Mouse (Mus musculus) spleen, postnatal 4 days (tissue): ENCODE data around the gene Ccdc157.
"Not testable (repeated sequence)": the region's sequence is repeated elsewhere in the genome, so short reads cannot be mapped to it uniquely, and the experiment has no call there.

Experiments
- DNase-seq, 2 experiments: peaks; one replicate each; pipeline ENCODE4 v3.0.0; 2022; ENCODE audit warnings: low spot score in 2 of 2

Gene Ccdc157

GRCm38 (mm10) chr11:4133450-4133849 lies 26.6 kb downstream of the Ccdc157 start:
- DNase-seq: no peak

- DNase-seq: not testable (repeated sequence)
Observed at GRCm38 (mm10) chr11:4128461-4128860, 31.6 kb downstream of the Ccdc157 start.

DNA sequence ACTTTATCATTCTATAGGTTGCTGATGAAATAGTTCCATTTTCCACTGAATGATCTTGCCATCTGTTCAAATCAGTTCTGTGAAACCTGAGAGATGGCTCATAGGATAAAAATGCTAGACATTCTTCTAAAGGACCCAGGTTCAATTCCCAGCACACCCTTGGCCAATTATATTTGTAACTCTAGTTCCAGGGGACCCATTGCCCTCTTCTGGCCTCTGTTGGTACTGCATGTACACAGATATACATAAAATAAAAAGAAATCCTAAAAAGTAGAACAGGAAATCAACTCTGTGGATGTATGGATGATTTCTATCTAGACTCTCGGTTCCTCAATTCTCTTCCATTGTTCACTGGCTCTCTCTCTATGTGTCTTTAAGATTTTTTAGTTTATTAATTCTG lies 33.0 kb downstream of the Ccdc157 start:
- DNase-seq: no peak

DNA sequence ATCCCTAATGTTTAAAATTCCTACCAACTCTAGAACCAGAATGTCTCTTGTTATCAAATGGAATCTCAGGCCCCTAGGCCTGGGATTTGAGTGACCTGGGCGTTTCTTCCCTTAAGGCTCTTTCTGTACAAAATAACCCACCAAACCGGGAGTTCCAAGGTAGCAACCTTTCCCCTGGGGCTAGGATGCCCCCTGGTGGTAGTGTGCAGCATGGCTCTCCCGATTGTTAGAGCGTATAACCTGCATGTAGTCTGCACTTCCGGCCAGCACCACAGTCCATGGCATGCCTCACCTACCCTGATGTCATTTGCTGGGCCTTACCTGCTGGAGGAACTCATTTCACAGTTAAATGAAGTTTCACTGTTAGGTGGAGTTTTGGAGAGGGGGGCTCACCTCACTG lies 36.2 kb downstream of the Ccdc157 start:
- DNase-seq: peak; percentile 64 to 81

DNA sequence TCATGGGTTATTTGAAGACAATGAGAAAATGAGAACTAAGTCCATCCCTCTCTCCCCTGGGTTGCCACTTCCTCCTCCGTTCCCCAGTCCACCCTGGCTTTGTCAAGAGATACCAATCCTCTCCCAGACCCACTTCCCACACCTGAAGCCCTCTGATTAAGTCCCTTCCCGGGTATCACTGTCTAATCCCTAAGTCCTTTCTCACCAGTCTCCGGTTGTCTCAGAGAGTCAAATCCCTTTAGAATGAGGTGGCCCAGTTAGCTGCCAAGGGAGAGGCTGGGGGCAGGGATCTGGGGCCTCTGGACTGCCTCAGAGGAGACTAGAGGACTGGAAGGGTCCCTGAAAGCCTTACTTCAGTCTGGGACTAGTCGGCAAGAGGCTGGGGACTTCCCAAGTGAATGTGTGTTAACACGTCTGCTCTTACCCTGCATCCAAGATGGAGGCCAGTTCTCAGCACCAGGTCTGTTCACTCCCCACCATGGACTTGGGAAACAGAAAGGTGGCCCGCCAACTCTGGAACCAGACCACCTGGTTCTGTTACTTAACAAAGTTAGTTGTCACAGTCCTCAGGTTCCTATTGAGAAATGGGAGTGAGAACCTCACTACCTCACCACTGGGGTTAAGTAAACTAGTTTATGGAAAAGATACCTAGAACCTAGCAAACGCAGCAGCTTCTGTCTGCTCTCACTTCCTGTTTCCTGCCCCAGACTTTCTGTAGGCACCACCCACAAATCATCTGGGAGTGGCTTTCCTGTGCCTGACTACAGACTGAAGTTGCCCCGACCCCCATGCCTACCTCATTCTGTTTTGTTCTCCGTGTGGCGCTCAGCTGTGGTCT lies 37.1 kb downstream of the Ccdc157 start, which contains the start of gene Sec14l2:
Gene Sec14l2 (minus strand): TSS at position 674 of the 838 bp plus-strand sequence.
- DNase-seq: no peak

- DNase-seq: no peak
Observed at GRCm38 (mm10) chr11:4122226-4122625, 37.9 kb downstream of the Ccdc157 start.

GRCm38 (mm10) chr11:4121691-4122090 lies 38.4 kb downstream of the Ccdc157 start:
- DNase-seq: no peak

- DNase-seq: no peak
Observed at GRCm38 (mm10) chr11:4119635-4120034, 40.5 kb downstream of the Ccdc157 start.

- DNase-seq: peak; percentile 79 to 86
Observed at GRCm38 (mm10) chr11:4118081-4118921, 41.8 kb downstream of the Ccdc157 start.

- DNase-seq: peak in 1 of 2 experiments; percentile 38
Observed at GRCm38 (mm10) chr11:4117372-4118071, 42.6 kb downstream of the Ccdc157 start.

DNA sequence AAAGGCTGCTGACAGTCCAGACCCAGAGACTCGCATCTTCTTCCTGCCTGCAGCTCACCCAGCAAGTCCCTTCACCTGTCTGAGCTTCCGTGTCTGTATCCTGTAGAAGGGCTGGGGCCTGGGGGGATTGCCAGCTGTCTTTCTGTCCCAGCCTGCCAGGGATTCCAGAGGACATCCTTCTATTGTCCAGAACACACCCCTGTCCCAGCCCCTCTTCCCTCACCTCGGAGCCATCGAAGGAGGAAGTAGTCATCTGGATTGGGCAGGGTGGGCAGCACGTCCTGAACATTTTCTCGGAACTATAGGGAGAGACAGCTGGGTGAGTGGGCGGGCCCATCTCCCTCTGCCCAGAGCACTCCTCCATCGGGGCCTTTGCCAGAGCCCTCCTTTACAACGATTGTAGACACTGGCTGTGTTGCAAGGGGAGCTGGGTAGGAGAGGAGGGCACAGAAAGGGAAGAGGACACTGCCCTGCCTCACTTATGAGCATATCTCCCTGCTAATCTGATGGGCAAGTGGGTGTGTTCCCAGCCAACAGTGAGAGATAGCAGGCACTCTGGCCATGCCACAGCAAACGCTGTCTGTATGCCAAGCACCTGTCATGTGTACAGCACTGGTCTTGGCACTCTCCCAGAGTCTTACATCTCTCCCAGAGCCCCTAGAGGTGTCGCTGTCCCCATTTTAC lies 43.5 kb downstream of the Ccdc157 start:
- peak in 1 of 2 experiments; percentile 50 for DNase-seq

DNA sequence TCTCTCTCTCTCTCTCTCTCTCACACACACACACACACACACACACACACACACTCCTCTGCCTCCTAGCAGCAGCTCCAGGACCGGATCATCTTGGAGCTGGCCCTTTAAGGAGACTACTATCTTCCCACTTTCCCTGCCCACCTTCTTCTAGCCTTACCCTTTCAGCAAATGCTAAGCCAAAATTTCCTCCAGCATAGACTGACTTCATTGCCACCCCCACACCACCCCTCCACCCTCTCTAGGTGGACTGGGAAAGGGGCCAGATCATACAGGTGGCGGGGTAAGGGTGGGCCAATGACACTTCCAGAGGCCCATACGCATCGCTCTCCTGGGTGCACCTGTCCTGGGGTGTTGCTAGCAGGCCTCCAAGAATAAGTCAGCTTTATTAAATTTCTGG lies 44.7 kb downstream of the Ccdc157 start:
- no peak for DNase-seq

DNA sequence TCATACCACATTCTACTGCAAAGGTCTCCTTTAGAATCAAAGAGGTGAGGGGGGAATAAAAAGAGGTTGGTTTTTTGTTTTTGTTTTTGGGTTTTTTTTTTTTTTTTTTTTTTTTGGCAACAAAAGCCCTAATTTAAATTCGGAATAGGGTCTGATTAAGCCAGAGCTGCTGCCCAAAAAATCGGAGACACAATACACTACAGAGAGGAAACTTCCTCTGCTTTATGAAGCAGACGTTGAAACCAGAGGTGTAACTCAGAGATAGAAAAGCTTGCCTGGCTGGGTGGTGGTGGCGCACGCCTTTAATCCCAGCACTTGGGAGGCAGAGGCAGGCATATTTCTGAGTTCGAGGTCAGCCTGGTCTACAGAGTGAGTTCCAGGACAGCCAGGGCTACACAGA lies 45.6 kb downstream of the Ccdc157 start:
- not testable (repeated sequence) for DNase-seq

DNA sequence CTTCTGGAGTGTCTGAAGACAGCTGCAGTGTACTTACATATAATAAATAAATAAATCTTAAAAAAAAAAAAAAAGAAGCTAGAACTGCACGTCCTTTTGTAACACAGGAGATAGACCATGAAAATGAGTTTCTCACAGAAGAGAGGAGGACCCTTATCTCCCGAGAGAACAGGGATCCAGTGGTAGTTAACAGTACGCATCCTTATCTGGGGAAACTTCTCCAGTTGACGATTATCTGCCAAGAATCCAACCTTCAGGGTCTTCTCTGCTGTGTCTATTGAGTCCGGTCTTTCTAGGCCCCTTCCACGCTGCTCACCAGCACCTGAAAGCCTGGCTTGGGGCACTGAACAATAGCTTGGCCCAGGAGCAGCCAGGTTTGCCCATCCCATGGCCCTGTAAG lies 46.1 kb downstream of the Ccdc157 start:
- no peak for DNase-seq

DNA sequence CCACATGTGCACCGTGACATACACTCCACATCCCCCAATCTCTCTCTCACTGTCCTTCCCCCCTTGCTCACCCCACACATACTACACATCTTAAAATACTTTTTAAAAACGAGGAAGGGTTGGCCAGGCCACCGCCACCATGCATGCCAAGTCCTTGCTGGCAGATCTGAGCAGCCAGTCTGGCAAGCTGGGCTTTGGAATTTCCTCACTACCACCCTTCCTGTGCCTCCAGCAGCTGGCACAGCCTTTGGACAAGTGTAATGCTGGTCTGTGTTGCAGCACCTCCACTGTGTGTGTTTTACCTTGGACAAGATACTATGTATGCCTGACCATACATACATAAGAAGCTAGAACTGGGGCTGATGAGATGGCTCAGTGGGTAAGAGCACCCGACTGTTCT lies 46.6 kb downstream of the Ccdc157 start:
- DNase-seq: no peak

GRCm38 (mm10) chr11:4112861-4113260 lies 47.2 kb downstream of the Ccdc157 start:
- no peak for DNase-seq

- DNase-seq: no peak
Observed at GRCm38 (mm10) chr11:4112033-4112432, 48.1 kb downstream of the Ccdc157 start.

- no peak for DNase-seq
Observed at GRCm38 (mm10) chr11:4108691-4109090, 51.4 kb downstream of the Ccdc157 start.

DNA sequence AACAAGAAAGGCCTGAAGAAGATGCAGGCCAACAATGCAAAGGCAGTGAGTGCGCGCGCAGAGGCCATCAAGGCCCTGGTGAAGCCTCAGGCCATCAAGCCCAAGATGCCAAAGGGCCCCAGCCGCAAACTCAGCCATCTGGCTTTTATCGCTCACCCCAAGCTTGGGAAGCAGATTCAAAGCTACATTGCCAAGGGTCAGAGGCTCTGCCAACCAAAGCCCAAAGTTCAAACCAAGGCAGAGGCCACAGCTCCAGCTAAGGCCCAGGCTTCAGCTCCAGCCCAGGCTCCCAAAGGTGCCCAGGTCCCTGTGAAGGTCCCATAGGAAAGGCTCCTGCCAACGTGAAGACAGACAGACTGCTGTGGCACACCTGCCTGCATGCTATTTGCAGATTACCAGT lies 52.2 kb downstream of the Ccdc157 start:
- DNase-seq: not testable (repeated sequence)

DNA sequence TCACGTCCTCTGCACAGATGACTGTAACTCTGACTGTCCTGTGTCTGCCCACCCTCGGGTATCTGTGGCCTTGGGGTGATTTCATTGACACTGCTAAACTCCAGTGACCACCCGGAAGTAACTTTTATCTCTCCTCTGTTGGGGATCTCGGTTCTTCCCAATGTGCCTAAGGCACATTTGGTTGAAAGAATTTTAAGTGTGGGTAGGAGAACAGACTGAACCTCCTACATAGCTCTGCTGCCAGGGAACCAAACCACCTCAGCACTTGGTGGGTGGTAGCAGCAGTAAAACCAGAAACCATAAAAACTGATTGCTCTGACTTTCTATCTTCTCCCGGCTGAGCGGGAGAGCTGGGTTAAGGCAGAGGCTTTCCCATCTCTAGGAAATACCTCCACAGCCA lies 54.6 kb downstream of the Ccdc157 start:
- no peak for DNase-seq

DNA sequence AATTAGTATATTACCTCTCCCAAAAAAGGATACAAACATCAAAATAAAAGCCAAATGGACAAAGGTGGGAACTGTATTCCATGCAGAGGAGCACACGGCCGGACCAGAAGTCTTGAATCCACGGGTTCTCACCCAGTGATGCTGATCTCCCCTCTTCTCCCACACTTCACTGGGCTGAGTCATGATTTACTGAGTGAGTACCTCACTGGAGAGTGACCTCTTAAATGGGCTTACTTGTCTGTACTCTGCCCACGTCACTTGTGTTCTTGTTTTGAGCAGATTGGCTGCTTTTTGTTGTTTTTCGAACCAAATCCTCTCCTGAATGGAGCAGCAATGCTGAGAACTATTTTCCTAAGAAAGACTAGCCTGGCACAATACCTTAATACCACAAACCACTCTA lies 55.1 kb downstream of the Ccdc157 start:
- no peak for DNase-seq
